Mouse (Mus musculus) bone marrow, adult 2 months (tissue): ENCODE data around the gene Ap1g1.
"Not testable (repeated sequence)": the region's sequence is repeated elsewhere in the genome, so short reads cannot be mapped to it uniquely, and the experiment has no call there.

Experiments used
- CTCF ChIP-seq: fragments of 200-500 bp; IDR thresholded peaks from 2 replicates; pipeline ENCODE4 v1.5.1; 2011; ENCODE audit warnings: low read length, control low read depth; ENCODE audit not compliant: control insufficient read depth, insufficient read depth
- POLR2A ChIP-seq: fragments of 200-500 bp; IDR thresholded peaks from 2 replicates; pipeline ENCODE4 v1.6.1; 2011; ENCODE audit warnings: low read depth, mild to moderate bottlenecking, control low read depth, low read length, borderline replicate concordance; ENCODE audit not compliant: control insufficient read depth

DNA sequence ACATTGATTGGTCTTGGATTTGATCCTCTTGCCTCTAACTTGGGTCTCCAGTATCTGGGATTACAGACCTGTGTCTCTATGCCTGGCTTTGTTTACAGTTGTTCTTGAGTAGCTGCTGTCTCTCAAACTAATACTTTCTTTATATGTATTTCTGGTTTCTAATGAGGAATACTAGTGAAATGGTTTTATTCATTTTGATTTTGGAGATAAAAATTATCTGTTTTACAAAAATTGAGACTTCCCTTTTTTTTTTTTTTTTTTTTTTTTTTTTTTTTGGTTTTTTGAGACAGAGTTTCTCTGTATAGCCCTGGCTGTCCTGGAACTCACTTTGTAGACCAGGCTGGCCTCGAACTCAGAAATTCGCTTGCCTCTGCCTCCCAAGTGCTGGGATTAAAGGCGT lies 95.4 kb downstream of the Ap1g1 start:
- not testable (repeated sequence) for TF ChIP-seq POLR2A, CTCF
